ENCODE assay signal across 19 mouse cellular contexts in the genomic region with DNA sequence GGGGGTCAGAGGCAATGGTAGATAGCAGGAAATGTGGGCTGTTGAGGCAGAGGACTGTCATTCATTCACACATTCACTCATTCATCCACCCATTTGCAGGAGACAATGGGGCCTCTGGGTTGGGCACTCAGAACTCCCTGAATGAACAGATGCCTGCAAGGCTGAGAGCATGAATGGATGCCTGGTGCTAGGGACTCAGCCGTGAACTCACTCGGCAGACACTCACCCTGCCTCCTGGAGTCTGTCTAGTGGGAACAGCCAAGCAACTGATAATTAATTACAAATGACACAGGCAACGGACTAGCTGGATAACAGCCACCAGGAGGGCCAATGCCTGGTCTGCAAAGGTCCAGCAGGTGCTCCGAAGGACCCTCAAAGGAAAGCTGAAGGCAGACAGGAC. TPM values are rescaled to one million over a fixed set of nuclear protein-coding genes. Genes with fewer than 3 reads are reported as not detected.
DNase-seq lines count a peak whose midpoint lies in the region; ATAC-seq lines count a peak whose summit lies in the region.
"Had no signal": no experiment of that assay in that cellular context is flagged by ENCODE, and none has a peak within 500 bp of the region (broad histone marks: within the 10 kb centered on the region; RNA-seq: fewer than 3 reads in every experiment).

No protein-coding gene starts in this region.

- no peak overlapping the region for H3K9ac ChIP-seq in hindbrain, embryonic 16.5 days (ENCODE audit: low read depth, low read length)
- no peak overlapping the region for H3K9ac ChIP-seq in forebrain, embryonic 15.5 days (replicated peaks)
- 0 out of 2 replicates have a peak overlapping the region, but pooled peaks have one; percentile 19 for H3K9ac ChIP-seq in midbrain, embryonic 13.5 days (replicated peaks)
- H3K9ac ChIP-seq: heart, embryonic 12.5 days; intestine, embryonic 15.5 days; lung, embryonic 14.5 days had no signal

- no peak overlapping the region for H3K4me3 ChIP-seq in hindbrain, embryonic 10.5 days
- no peak overlapping the region for H3K4me3 ChIP-seq in hindbrain, embryonic 16.5 days (ENCODE audit: low read length)
- no peak overlapping the region for H3K4me3 ChIP-seq in forebrain, embryonic 15.5 days
- no peak overlapping the region for H3K4me3 ChIP-seq in midbrain, embryonic 13.5 days (replicated peaks)
- H3K4me3 ChIP-seq: heart, embryonic 12.5 days; intestine, embryonic 15.5 days; left cerebral cortex, adult 2 months had no signal

- DNase-seq in hindbrain, embryonic 10.5 days (ENCODE audit: low spot score): no peak
- DNase-seq in ZHBTc4 (ENCODE audit: low read depth, low spot score): peak; percentile 66
- no peak for DNase-seq in spleen, postnatal 10 days (ENCODE audit: low spot score in 2 of 2)
- no peak for DNase-seq in thymus, postnatal 0 days (ENCODE audit: low spot score)
- DNase-seq: adrenal gland, adult 8-10 months; cerebellum, adult 11-12 months; right cerebral cortex, adult 18-20 months; spleen, adult 18-20 months had no signal

- no peak overlapping the region for H3K4me2 ChIP-seq in hindbrain, embryonic 16.5 days (ENCODE audit: low read length)
- no peak overlapping the region for H3K4me2 ChIP-seq in forebrain, embryonic 15.5 days (replicated peaks)
- no peak overlapping the region for H3K4me2 ChIP-seq in midbrain, embryonic 13.5 days (replicated peaks)
- H3K4me2 ChIP-seq: liver, embryonic 11.5 days; lung, embryonic 14.5 days had no signal

- H3K9me3 ChIP-seq in hindbrain, embryonic 10.5 days: no peaks in the 10 kb centered on the region
- no peaks in the 10 kb centered on the region for H3K9me3 ChIP-seq in hindbrain, embryonic 16.5 days (ENCODE audit: control insufficient read depth, low read length)
- H3K9me3 ChIP-seq in forebrain, embryonic 15.5 days: no peaks in the 10 kb centered on the region
- H3K9me3 ChIP-seq in midbrain, embryonic 13.5 days: no peaks in the 10 kb centered on the region
- H3K9me3 ChIP-seq: heart, embryonic 12.5 days; intestine, embryonic 15.5 days; limb, embryonic 10.5 days had no signal

- H3K36me3 ChIP-seq in hindbrain, embryonic 10.5 days: no peaks in the 10 kb centered on the region
- no peaks in the 10 kb centered on the region for H3K36me3 ChIP-seq in hindbrain, embryonic 16.5 days (ENCODE audit: control insufficient read depth, insufficient read depth, low read length)
- H3K36me3 ChIP-seq in forebrain, embryonic 15.5 days: no peaks in the 10 kb centered on the region
- H3K36me3 ChIP-seq in midbrain, embryonic 13.5 days: no peaks in the 10 kb centered on the region
- H3K36me3 ChIP-seq: heart, embryonic 12.5 days; intestine, embryonic 15.5 days; limb, embryonic 10.5 days had no signal

- no peak for ATAC-seq in hindbrain, embryonic 16.5 days
- 0 out of 2 replicates have a peak, but pooled peaks have one; percentile 11 for ATAC-seq in forebrain, embryonic 15.5 days (replicated peaks)
- ATAC-seq in midbrain, embryonic 13.5 days: 0 out of 2 replicates have a peak, but pooled peaks have one; percentile 22
- ATAC-seq: intestine, embryonic 15.5 days had no signal

- peaks cover 100% of the 10 kb centered on the region for H3K27me3 ChIP-seq in hindbrain, embryonic 10.5 days (ENCODE audit: insufficient read depth, poor library complexity, severe bottlenecking)
- peaks cover 2% of the 10 kb centered on the region; the same call in 1 of the 2 replicates for H3K27me3 ChIP-seq in hindbrain, embryonic 16.5 days (replicated peaks; ENCODE audit: control insufficient read depth, insufficient read depth, low read length)
- H3K27me3 ChIP-seq in forebrain, embryonic 15.5 days: no peaks in the 10 kb centered on the region
- H3K27me3 ChIP-seq in midbrain, embryonic 13.5 days: peaks cover 67% of the 10 kb centered on the region
- H3K27me3 ChIP-seq: CH12.LX had no signal

- peaks cover 82% of the 10 kb centered on the region for H3K4me1 ChIP-seq in hindbrain, embryonic 10.5 days (replicated peaks)
- H3K4me1 ChIP-seq in hindbrain, embryonic 16.5 days (ENCODE audit: control insufficient read depth, insufficient read depth, low read depth, low read length): peaks cover 43% of the 10 kb centered on the region
- peaks cover 62% of the 10 kb centered on the region for H3K4me1 ChIP-seq in forebrain, embryonic 15.5 days
- peaks cover 99% of the 10 kb centered on the region for H3K4me1 ChIP-seq in midbrain, embryonic 13.5 days (replicated peaks)

- WGBS in hindbrain, embryonic 10.5 days: 26% methylated on average over 4 of the region's 4 CpGs
- WGBS in hindbrain, embryonic 16.5 days: 14% methylated on average over 4 of the region's 4 CpGs
- WGBS in forebrain, embryonic 15.5 days: 14% methylated on average over 4 of the region's 4 CpGs
- WGBS in midbrain, embryonic 13.5 days: 17% methylated on average over 4 of the region's 4 CpGs

- H3K27ac ChIP-seq in hindbrain, embryonic 10.5 days: peak overlapping the region; percentile 66
- H3K27ac ChIP-seq in hindbrain, embryonic 16.5 days (ENCODE audit: low read depth, low read length): no peak overlapping the region
- H3K27ac ChIP-seq in forebrain, embryonic 15.5 days (replicated peaks): peak overlapping the region; percentile 68
- peak overlapping the region; percentile 83 for H3K27ac ChIP-seq in midbrain, embryonic 13.5 days
- H3K27ac ChIP-seq: intestine, embryonic 15.5 days; left cerebral cortex, adult 2 months; limb, embryonic 10.5 days; macrophage had no signal

RNA-seq across cellular contexts. Expression of a gene that starts 34.6 kb away (rescaled TPM):
- 6.7 and 6.9 TPM in 2 replicates for polyA plus RNA-seq in hindbrain, embryonic 10.5 days (2016; fragmentation: Nextera tagmentation; extraction: Ambion mirVana)
- 9.3 TPM in 2 replicates for polyA plus RNA-seq in hindbrain, embryonic 16.5 days (2015; fragmentation: Nextera tagmentation; extraction: Ambion mirVana)
- 18.2 and 18.7 TPM in 2 replicates for polyA plus RNA-seq in forebrain, embryonic 15.5 days (2015; fragmentation: Nextera tagmentation; extraction: Ambion mirVana)
- 15.6 and 16.0 TPM in 2 replicates for polyA plus RNA-seq in midbrain, embryonic 13.5 days (2015; fragmentation: Nextera tagmentation; extraction: Ambion mirVana)
- polyA plus RNA-seq in thymus, postnatal 0 days (2015; fragmentation: Nextera tagmentation; extraction: Ambion mirVana): 9.9 and 13.1 TPM in 2 replicates
